Mouse (Mus musculus): ENCODE data around the gene Pgpep1. TPM values are rescaled to one million over a fixed set of nuclear protein-coding genes. Genes with fewer than 3 reads are reported as not detected.
A peak's percentile ranks its signal among the peaks of the same experiment; 100 is the strongest.

Gene Pgpep1
- polyA plus RNA-seq, 1 experiment: 30.2 TPM

DNA sequence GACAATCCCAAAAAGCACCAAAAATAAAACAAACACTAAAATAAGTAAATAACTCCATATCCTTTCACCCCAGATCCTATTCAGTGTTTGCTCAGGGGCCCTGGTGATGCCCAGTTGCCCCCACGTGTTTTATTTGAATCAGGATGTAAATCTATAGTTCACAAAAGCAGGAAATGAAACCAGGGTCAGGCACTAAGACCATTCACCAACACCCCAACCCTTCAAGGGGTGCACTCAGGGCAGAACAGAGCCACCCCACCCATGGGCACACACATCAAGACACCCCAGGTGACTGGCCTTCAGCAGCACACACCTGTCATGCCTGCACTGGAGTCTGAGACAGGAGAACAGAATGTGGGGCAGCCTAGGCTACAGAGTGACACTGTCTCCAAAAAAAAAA lies 6.1 kb downstream of the Pgpep1 start:
- Histone ChIP-seq H3K4me1 (ENCODE audit: control insufficient read depth, insufficient read depth, low read length) (peaks cover 9% of the 10 kb centered on the region), H3K9ac (ENCODE audit: low read depth, poor library complexity, severe bottlenecking) (no peak overlapping the region), H3K4me3 (ENCODE audit: low read depth, low read length) (no peak overlapping the region), H3K36me3 (ENCODE audit: control insufficient read depth, insufficient read depth, low read length, poor library complexity, severe bottlenecking) (peaks cover 32% of the 10 kb centered on the region), H3K27me3 (ENCODE audit: control insufficient read depth, insufficient read depth, low read length, poor library complexity, severe bottlenecking) (no peaks in the 10 kb centered on the region), H3K9me3 (replicated peaks; ENCODE audit: control insufficient read depth, insufficient read depth, low read length, poor library complexity, severe bottlenecking) (no peaks in the 10 kb centered on the region), H3K27ac (ENCODE audit: insufficient read depth, low read length) (no peak overlapping the region)
- TF ChIP-seq EP300 (IDR thresholded peaks at IDR 0.05; ENCODE audit: insufficient read depth, low read depth, low read length) (no peak), CTCF (IDR thresholded peaks at IDR 0.05; ENCODE audit: low read depth, low read length) (no peak), POLR2A (IDR thresholded peaks at IDR 0.05; ENCODE audit: insufficient read depth, low read length) (no peak)

DNA sequence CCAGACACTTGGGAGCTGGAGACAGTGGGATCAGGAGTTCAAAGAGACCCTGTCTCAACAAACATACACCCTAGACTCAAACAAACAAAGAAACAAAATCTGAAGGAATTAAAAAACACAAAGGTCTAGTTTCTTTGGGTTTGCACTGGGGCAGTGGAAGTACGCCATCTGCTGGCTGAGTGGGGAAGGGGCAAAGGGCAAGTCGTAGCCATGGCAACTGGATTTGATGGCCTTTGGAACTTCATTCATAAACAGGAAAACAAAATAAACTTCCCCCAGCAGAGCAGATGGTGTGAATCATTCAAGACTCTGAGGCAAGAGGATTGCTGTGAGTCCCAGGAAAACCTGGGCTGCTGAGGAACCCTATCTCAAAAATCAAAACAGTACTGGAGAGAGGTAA lies 7.0 kb downstream of the Pgpep1 start:
- Histone ChIP-seq H3K9me3 (replicated peaks; ENCODE audit: control insufficient read depth, insufficient read depth, low read length, poor library complexity, severe bottlenecking) (no peaks in the 10 kb centered on the region), H3K36me3 (ENCODE audit: control insufficient read depth, insufficient read depth, low read length, poor library complexity, severe bottlenecking) (peaks cover 32% of the 10 kb centered on the region), H3K4me1 (ENCODE audit: control insufficient read depth, insufficient read depth, low read length) (peaks cover 13% of the 10 kb centered on the region), H3K9ac (ENCODE audit: low read depth, poor library complexity, severe bottlenecking) (no peak overlapping the region), H3K4me3 (ENCODE audit: low read depth, low read length) (no peak overlapping the region), H3K27me3 (ENCODE audit: control insufficient read depth, insufficient read depth, low read length, poor library complexity, severe bottlenecking) (no peaks in the 10 kb centered on the region), H3K27ac (ENCODE audit: insufficient read depth, low read length) (no peak overlapping the region)
- TF ChIP-seq POLR2A (IDR thresholded peaks at IDR 0.05; ENCODE audit: insufficient read depth, low read length): no peak
- peak; percentile 94 for TF ChIP-seq CTCF (IDR thresholded peaks at IDR 0.05; ENCODE audit: low read depth, low read length)
- no peak for TF ChIP-seq EP300 (IDR thresholded peaks at IDR 0.05; ENCODE audit: insufficient read depth, low read depth, low read length)

DNA sequence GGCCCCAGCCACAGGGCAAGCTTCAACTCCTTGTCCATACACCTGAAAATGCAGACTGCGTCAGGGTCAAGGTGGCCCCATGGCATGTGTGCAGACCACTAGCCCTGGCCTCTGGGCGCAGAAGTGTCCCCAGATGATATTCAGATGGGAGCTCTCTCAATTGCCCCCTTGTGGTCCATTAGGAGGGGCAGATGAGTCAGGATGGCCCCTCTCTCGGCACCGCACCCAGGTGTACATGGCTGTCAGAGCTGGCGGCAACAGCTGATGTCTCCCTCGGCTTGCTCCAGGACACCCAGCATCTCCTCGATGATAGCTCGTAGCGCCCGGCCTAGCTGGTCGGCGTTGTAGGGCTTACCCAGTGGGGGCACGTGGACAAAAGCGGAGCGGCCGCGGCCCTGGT lies 9.8 kb downstream of the Pgpep1 start:
- no peaks in the 10 kb centered on the region for H3K27me3 ChIP-seq (ENCODE audit: control insufficient read depth, insufficient read depth, low read length, poor library complexity, severe bottlenecking)
- peaks cover 21% of the 10 kb centered on the region for H3K36me3 ChIP-seq (ENCODE audit: control insufficient read depth, insufficient read depth, low read length, poor library complexity, severe bottlenecking)
- peak overlapping the region; percentile 65 for H3K9ac ChIP-seq (ENCODE audit: low read depth, poor library complexity, severe bottlenecking)
- peak overlapping the region; percentile 73 for H3K27ac ChIP-seq (ENCODE audit: insufficient read depth, low read length)
- H3K4me1 ChIP-seq (ENCODE audit: control insufficient read depth, insufficient read depth, low read length): peaks cover 27% of the 10 kb centered on the region
- no peak for TF ChIP-seq CTCF (IDR thresholded peaks at IDR 0.05; ENCODE audit: low read depth, low read length)
- no peak for TF ChIP-seq EP300 (IDR thresholded peaks at IDR 0.05; ENCODE audit: insufficient read depth, low read depth, low read length)
- TF ChIP-seq POLR2A (IDR thresholded peaks at IDR 0.05; ENCODE audit: insufficient read depth, low read length): no peak
- no peaks in the 10 kb centered on the region for H3K9me3 ChIP-seq (replicated peaks; ENCODE audit: control insufficient read depth, insufficient read depth, low read length, poor library complexity, severe bottlenecking)
- H3K4me3 ChIP-seq (ENCODE audit: low read depth, low read length): no peak overlapping the region

DNA sequence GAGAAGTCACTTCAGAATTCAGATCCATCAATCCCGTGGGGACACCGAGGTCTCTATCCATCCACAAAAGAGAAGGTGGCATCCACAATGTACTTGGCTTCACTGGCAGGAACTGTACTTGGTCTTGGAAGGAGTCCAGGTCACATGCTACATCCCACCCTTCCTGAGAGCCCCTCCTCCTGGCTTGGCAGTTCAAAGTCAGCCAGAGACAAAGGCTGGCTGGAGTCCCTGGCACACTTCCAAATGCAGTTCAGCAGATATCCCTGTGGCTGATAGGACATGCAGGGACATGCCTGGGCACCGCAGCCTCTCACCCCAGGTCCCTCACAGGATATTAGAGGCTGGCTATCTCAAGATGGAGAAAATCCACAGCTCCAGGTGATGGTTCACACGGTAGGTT lies 10.9 kb downstream of the Pgpep1 start:
- Histone ChIP-seq H3K4me3 (ENCODE audit: low read depth, low read length) (no peak overlapping the region), H3K9me3 (replicated peaks; ENCODE audit: control insufficient read depth, insufficient read depth, low read length, poor library complexity, severe bottlenecking) (no peaks in the 10 kb centered on the region), H3K9ac (ENCODE audit: low read depth, poor library complexity, severe bottlenecking) (peak overlapping the region; percentile 65), H3K36me3 (ENCODE audit: control insufficient read depth, insufficient read depth, low read length, poor library complexity, severe bottlenecking) (peaks cover 12% of the 10 kb centered on the region; the same call in 1 of the 2 replicates), H3K27ac (ENCODE audit: insufficient read depth, low read length) (peak overlapping the region; percentile 73), H3K4me1 (ENCODE audit: control insufficient read depth, insufficient read depth, low read length) (peaks cover 30% of the 10 kb centered on the region), H3K27me3 (ENCODE audit: control insufficient read depth, insufficient read depth, low read length, poor library complexity, severe bottlenecking) (no peaks in the 10 kb centered on the region)
- no peak for TF ChIP-seq POLR2A (IDR thresholded peaks at IDR 0.05; ENCODE audit: insufficient read depth, low read length)
- TF ChIP-seq EP300 (IDR thresholded peaks at IDR 0.05; ENCODE audit: insufficient read depth, low read depth, low read length): peak; percentile 97

DNA sequence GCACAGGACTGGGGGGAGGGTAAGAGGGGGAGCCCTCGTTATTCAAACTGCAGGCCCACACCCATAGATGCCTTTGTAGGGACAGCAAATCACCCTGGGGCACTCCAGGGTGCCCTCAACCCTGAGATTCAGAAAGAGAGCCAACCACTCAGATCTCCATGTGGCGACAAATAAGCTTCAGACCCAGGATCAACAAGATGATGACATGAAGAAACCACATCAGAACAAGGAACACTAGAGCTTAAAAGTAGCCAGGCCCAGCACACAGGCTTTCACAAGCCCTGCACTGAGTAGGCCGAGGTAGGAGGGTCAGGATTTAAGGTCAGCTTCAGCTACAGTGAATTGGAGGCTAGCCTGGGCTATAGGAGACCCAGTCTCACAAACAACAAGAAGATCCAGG lies 11.3 kb downstream of the Pgpep1 start:
- TF ChIP-seq POLR2A (IDR thresholded peaks at IDR 0.05; ENCODE audit: insufficient read depth, low read length) (no peak), CTCF (IDR thresholded peaks at IDR 0.05; ENCODE audit: low read depth, low read length) (no peak), EP300 (IDR thresholded peaks at IDR 0.05; ENCODE audit: insufficient read depth, low read depth, low read length) (no peak)
- no peaks in the 10 kb centered on the region for H3K9me3 ChIP-seq (replicated peaks; ENCODE audit: control insufficient read depth, insufficient read depth, low read length, poor library complexity, severe bottlenecking)
- peak overlapping the region; percentile 73 for H3K27ac ChIP-seq (ENCODE audit: insufficient read depth, low read length)
- peak overlapping the region; percentile 65; the same call in 1 of the 2 replicates for H3K9ac ChIP-seq (ENCODE audit: low read depth, poor library complexity, severe bottlenecking)
- no peaks in the 10 kb centered on the region for H3K27me3 ChIP-seq (ENCODE audit: control insufficient read depth, insufficient read depth, low read length, poor library complexity, severe bottlenecking)
- peaks cover 12% of the 10 kb centered on the region; the same call in 1 of the 2 replicates for H3K36me3 ChIP-seq (ENCODE audit: control insufficient read depth, insufficient read depth, low read length, poor library complexity, severe bottlenecking)
- H3K4me1 ChIP-seq (ENCODE audit: control insufficient read depth, insufficient read depth, low read length): peaks cover 30% of the 10 kb centered on the region
- no peak overlapping the region for H3K4me3 ChIP-seq (ENCODE audit: low read depth, low read length)

DNA sequence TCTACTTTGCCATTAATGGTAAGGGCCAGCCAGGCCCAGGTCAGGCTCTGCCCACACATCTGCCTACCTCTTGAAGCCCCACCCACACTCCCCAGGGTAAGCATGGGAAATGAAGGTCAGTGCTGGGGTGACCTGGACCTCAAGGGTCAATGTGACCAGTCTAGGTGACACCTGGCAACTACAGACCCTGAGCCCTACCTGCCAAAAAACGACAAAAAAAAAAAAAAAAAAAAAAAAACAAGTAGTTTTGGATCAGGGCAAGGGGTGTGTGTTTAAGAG lies 12.1 kb downstream of the Pgpep1 start:
- no peaks in the 10 kb centered on the region for H3K27me3 ChIP-seq (ENCODE audit: control insufficient read depth, insufficient read depth, low read length, poor library complexity, severe bottlenecking)
- H3K9ac ChIP-seq (ENCODE audit: low read depth, poor library complexity, severe bottlenecking): no peak overlapping the region; the same call in 1 of the 2 replicates
- H3K4me3 ChIP-seq (ENCODE audit: low read depth, low read length): no peak overlapping the region
- no peaks in the 10 kb centered on the region for H3K9me3 ChIP-seq (replicated peaks; ENCODE audit: control insufficient read depth, insufficient read depth, low read length, poor library complexity, severe bottlenecking)
- H3K4me1 ChIP-seq (ENCODE audit: control insufficient read depth, insufficient read depth, low read length): peaks cover 30% of the 10 kb centered on the region
- TF ChIP-seq EP300 (IDR thresholded peaks at IDR 0.05; ENCODE audit: insufficient read depth, low read depth, low read length) (no peak), CTCF (IDR thresholded peaks at IDR 0.05; ENCODE audit: low read depth, low read length) (no peak), POLR2A (IDR thresholded peaks at IDR 0.05; ENCODE audit: insufficient read depth, low read length) (no peak)
- peak overlapping the region; percentile 73 for H3K27ac ChIP-seq (ENCODE audit: insufficient read depth, low read length)
- H3K36me3 ChIP-seq (ENCODE audit: control insufficient read depth, insufficient read depth, low read length, poor library complexity, severe bottlenecking): peaks cover 12% of the 10 kb centered on the region; the same call in 1 of the 2 replicates

Measured in ES-Bruce4 (cell line).